Mouse (Mus musculus): ENCODE measurements around the gene Bcl7b. TPM values are rescaled to one million over a fixed set of nuclear protein-coding genes. Genes with fewer than 3 reads are reported as not detected.

Gene Bcl7b
- polyA plus RNA-seq, 1 experiment from 2014 or later, result 34.5 TPM

GRCm38 (mm10) chr5:135145955-135146354 is 22.1 kb upstream of the Bcl7b start:
- DNase-seq (no peak), ATAC-seq (ENCODE audit: low read depth) (no peak)
- Histone ChIP-seq H3K27me3 (no peaks in the 10 kb centered on the region), H3K9me3 (replicated peaks) (no peaks in the 10 kb centered on the region), H3K4me2 (no peak overlapping the region), H3K27ac (no peak overlapping the region), H3K9ac (no peak overlapping the region), H3K36me3 (no peaks in the 10 kb centered on the region), H3K4me1 (replicated peaks) (peaks cover 39% of the 10 kb centered on the region), H3K4me3 (replicated peaks) (no peak overlapping the region)

GRCm38 (mm10) chr5:135148715-135149052 is 19.4 kb upstream of the Bcl7b start:
- Histone ChIP-seq H3K4me1 (replicated peaks) (peaks cover 48% of the 10 kb centered on the region), H3K36me3 (peaks cover 13% of the 10 kb centered on the region), H3K4me3 (replicated peaks) (peak overlapping the region; percentile 84), H3K9me3 (replicated peaks) (no peaks in the 10 kb centered on the region), H3K4me2 (peak overlapping the region; percentile 81), H3K27ac (peak overlapping the region; percentile 87), H3K9ac (peak overlapping the region; percentile 66), H3K27me3 (no peaks in the 10 kb centered on the region)
- ATAC-seq (ENCODE audit: low read depth) (no peak), DNase-seq (no peak)
- WGBS (ENCODE audit: insufficient replicate concordance), result 2% methylated on average over 13 of the region's 13 CpGs

GRCm38 (mm10) chr5:135149053-135149819 is 18.8 kb upstream of the Bcl7b start, which contains the start of gene Tbl2:
TSS of gene Tbl2 (plus strand) at chr5:135149657.
- peak within 1 kb of the TSS; percentile 90 for H3K9ac ChIP-seq

GRCm38 (mm10) chr5:135149820-135150178 is 18.3 kb upstream of the Bcl7b start:
- H3K9ac ChIP-seq, result peak overlapping the region; percentile 90
- H3K4me3 ChIP-seq (replicated peaks), result peak overlapping the region; percentile 84
- no peaks in the 10 kb centered on the region for H3K27me3 ChIP-seq
- peak overlapping the region; percentile 81 for H3K4me2 ChIP-seq
- no peak for DNase-seq
- no peaks in the 10 kb centered on the region for H3K9me3 ChIP-seq (replicated peaks)
- ATAC-seq (ENCODE audit: low read depth), result no peak
- H3K27ac ChIP-seq, result peak overlapping the region; percentile 76
- peaks cover 24% of the 10 kb centered on the region for H3K36me3 ChIP-seq
- H3K4me1 ChIP-seq (replicated peaks), result peaks cover 40% of the 10 kb centered on the region
- WGBS (ENCODE audit: insufficient replicate concordance), result under 1% methylated on average over 20 of the region's 23 CpGs

More at GRCm38 (mm10) chr5:135149053-135149819, 18.8 kb upstream of the Bcl7b start, which contains the start of gene Tbl2:
- Histone ChIP-seq H3K27me3 (no peaks in the 10 kb centered on the region), H3K9me3 (replicated peaks) (no peaks in the 10 kb centered on the region), H3K27ac (peak within 1 kb of the TSS; percentile 87), H3K4me2 (peak within 1 kb of the TSS; percentile 81), H3K36me3 (peaks cover 18% of the 10 kb centered on the region), H3K4me3 (replicated peaks) (peak within 1 kb of the TSS; percentile 84), H3K4me1 (replicated peaks) (peaks cover 46% of the 10 kb centered on the region)
- under 1% methylated on average over 62 of the region's 63 CpGs for WGBS (ENCODE audit: insufficient replicate concordance)
- DNase-seq (peak; percentile 100), ATAC-seq (ENCODE audit: low read depth) (peak; percentile 97)

GRCm38 (mm10) chr5:135156496-135156895 is 11.6 kb upstream of the Bcl7b start:
- no peak for DNase-seq
- no peak overlapping the region for H3K4me3 ChIP-seq (replicated peaks)
- no peak overlapping the region for H3K4me2 ChIP-seq
- no peak for ATAC-seq (ENCODE audit: low read depth)
- no peaks in the 10 kb centered on the region for H3K27me3 ChIP-seq
- H3K36me3 ChIP-seq, result peaks cover 89% of the 10 kb centered on the region
- 0 out of 2 replicates have a peak, but pooled peaks cover 4% of the 10 kb centered on the region for H3K4me1 ChIP-seq (replicated peaks)
- no peak overlapping the region for H3K9ac ChIP-seq
- WGBS (ENCODE audit: insufficient replicate concordance), result 84% methylated on average over 4 of the region's 4 CpGs
- no peak overlapping the region for H3K27ac ChIP-seq
- no peaks in the 10 kb centered on the region for H3K9me3 ChIP-seq (replicated peaks)

GRCm38 (mm10) chr5:135161221-135161620 is 6.9 kb upstream of the Bcl7b start:
- Histone ChIP-seq H3K36me3 (peaks cover 62% of the 10 kb centered on the region), H3K4me2 (no peak overlapping the region), H3K9ac (no peak overlapping the region), H3K9me3 (replicated peaks) (no peaks in the 10 kb centered on the region), H3K27ac (peak overlapping the region; percentile 25), H3K27me3 (no peaks in the 10 kb centered on the region), H3K4me1 (replicated peaks) (peaks cover 4% of the 10 kb centered on the region; the same call in 1 of the 2 replicates), H3K4me3 (replicated peaks) (no peak overlapping the region)
- 83% methylated on average over 4 of the region's 4 CpGs for WGBS (ENCODE audit: insufficient replicate concordance)
- ATAC-seq (ENCODE audit: low read depth) (no peak), DNase-seq (no peak)

- Histone ChIP-seq H3K4me2 (no peak overlapping the region), H3K36me3 (peaks cover 58% of the 10 kb centered on the region), H3K9me3 (replicated peaks) (no peaks in the 10 kb centered on the region), H3K9ac (no peak overlapping the region), H3K4me1 (replicated peaks) (peaks cover 4% of the 10 kb centered on the region; the same call in 1 of the 2 replicates), H3K27ac (peak overlapping the region; percentile 25; the same call in 1 of the 2 replicates), H3K4me3 (replicated peaks) (no peak overlapping the region), H3K27me3 (no peaks in the 10 kb centered on the region)
- no peak for DNase-seq
- WGBS (ENCODE audit: insufficient replicate concordance), result 69% methylated on average over 7 of the region's 7 CpGs
- no peak for ATAC-seq (ENCODE audit: low read depth)
These were observed 6.4 kb upstream of the Bcl7b start for GRCm38 (mm10) chr5:135161650-135162049.

- ATAC-seq (ENCODE audit: low read depth), result no peak
- H3K9ac ChIP-seq, result no peak overlapping the region
- peaks cover 6% of the 10 kb centered on the region; the same call in 1 of the 2 replicates for H3K4me1 ChIP-seq (replicated peaks)
- peaks cover 51% of the 10 kb centered on the region for H3K36me3 ChIP-seq
- H3K27ac ChIP-seq, result no peak overlapping the region
- H3K9me3 ChIP-seq (replicated peaks), result no peaks in the 10 kb centered on the region
- H3K27me3 ChIP-seq, result no peaks in the 10 kb centered on the region
- no peak for DNase-seq
- H3K4me2 ChIP-seq, result no peak overlapping the region
- WGBS (ENCODE audit: insufficient replicate concordance), result 93% methylated on average over 8 of the region's 8 CpGs
- H3K4me3 ChIP-seq (replicated peaks), result no peak overlapping the region
These were observed 5.7 kb upstream of the Bcl7b start for GRCm38 (mm10) chr5:135162361-135162760.

- Histone ChIP-seq H3K9ac (no peak overlapping the region), H3K27me3 (no peaks in the 10 kb centered on the region), H3K36me3 (peaks cover 47% of the 10 kb centered on the region), H3K4me3 (replicated peaks) (no peak overlapping the region), H3K4me1 (replicated peaks) (peaks cover 10% of the 10 kb centered on the region), H3K9me3 (replicated peaks) (no peaks in the 10 kb centered on the region), H3K27ac (no peak overlapping the region), H3K4me2 (no peak overlapping the region)
- ATAC-seq (ENCODE audit: low read depth) (no peak), DNase-seq (no peak)
- 78% methylated on average over 6 of the region's 6 CpGs for WGBS (ENCODE audit: insufficient replicate concordance)
These were observed 5.3 kb upstream of the Bcl7b start for GRCm38 (mm10) chr5:135162821-135163220.

GRCm38 (mm10) chr5:135166909-135167308 is 1.2 kb upstream of the Bcl7b start:
- no peaks in the 10 kb centered on the region for H3K27me3 ChIP-seq
- H3K4me3 ChIP-seq (replicated peaks), result no peak overlapping the region
- ATAC-seq (ENCODE audit: low read depth), result no peak
- H3K4me1 ChIP-seq (replicated peaks), result peaks cover 39% of the 10 kb centered on the region
- no peak overlapping the region for H3K9ac ChIP-seq
- H3K27ac ChIP-seq, result no peak overlapping the region
- H3K4me2 ChIP-seq, result no peak overlapping the region
- H3K36me3 ChIP-seq, result peaks cover 22% of the 10 kb centered on the region
- H3K9me3 ChIP-seq (replicated peaks), result no peaks in the 10 kb centered on the region
- WGBS (ENCODE audit: insufficient replicate concordance), result 64% methylated on average over 4 of the region's 4 CpGs
- DNase-seq, result no peak

GRCm38 (mm10) chr5:135167469-135167868 is 614 bp upstream of the Bcl7b start:
- no peak for DNase-seq
- no peaks in the 10 kb centered on the region for H3K27me3 ChIP-seq
- H3K9me3 ChIP-seq (replicated peaks), result no peaks in the 10 kb centered on the region
- peak overlapping the region; percentile 84; the same call in 1 of the 2 replicates for H3K4me3 ChIP-seq (replicated peaks)
- 91% methylated on average over 4 of the region's 4 CpGs for WGBS (ENCODE audit: insufficient replicate concordance)
- H3K36me3 ChIP-seq, result peaks cover 22% of the 10 kb centered on the region
- no peak overlapping the region for H3K9ac ChIP-seq
- ATAC-seq (ENCODE audit: low read depth), result no peak
- H3K4me2 ChIP-seq, result peak overlapping the region; percentile 77
- peaks cover 45% of the 10 kb centered on the region for H3K4me1 ChIP-seq (replicated peaks)
- H3K27ac ChIP-seq, result peak overlapping the region; percentile 95; the same call in 1 of the 2 replicates

- 82% methylated on average over 5 of the region's 5 CpGs for WGBS (ENCODE audit: insufficient replicate concordance)
- Histone ChIP-seq H3K4me2 (peak overlapping the region; percentile 77), H3K9ac (peak overlapping the region; percentile 91), H3K9me3 (replicated peaks) (no peaks in the 10 kb centered on the region), H3K4me3 (replicated peaks) (peak overlapping the region; percentile 84), H3K4me1 (replicated peaks) (peaks cover 42% of the 10 kb centered on the region), H3K36me3 (peaks cover 41% of the 10 kb centered on the region), H3K27ac (peak overlapping the region; percentile 95), H3K27me3 (no peaks in the 10 kb centered on the region)
- DNase-seq, result no peak
- ATAC-seq (ENCODE audit: low read depth), result no peak
These were observed 1.4 kb downstream of the Bcl7b start for GRCm38 (mm10) chr5:135169479-135169878.

Data from liver, embryonic 13.5 days (tissue).